Mouse (Mus musculus): Measurements from ENCODE around the gene Cfdp1. TPM values are rescaled to one million over a fixed set of nuclear protein-coding genes. Genes with fewer than 3 reads are reported as not detected.

The Cfdp1 gene
- total and polyA plus RNA-seq, 2 experiments from 2014 or later = 121 to 195 TPM

DNA sequence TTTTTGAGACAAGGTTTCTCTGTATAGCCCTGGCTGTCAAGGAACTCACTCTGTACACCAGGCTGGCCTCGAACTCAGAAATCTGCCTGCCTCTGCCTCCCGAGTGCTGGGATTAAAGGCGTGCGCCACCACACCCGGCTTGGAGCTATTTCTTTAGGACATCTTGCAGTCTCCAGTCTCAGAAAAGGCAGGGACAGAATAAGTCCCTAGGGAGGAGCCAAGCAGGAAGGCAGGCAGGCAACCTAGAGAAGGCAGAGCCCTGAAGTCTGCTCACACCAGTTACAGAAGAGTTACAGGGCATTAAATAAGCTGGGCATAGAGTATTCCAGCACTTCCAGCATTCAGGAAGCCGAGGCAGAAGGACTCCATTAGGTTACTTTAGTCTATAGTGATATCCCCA, 128.8 kb downstream of the Cfdp1 start:
- Histone ChIP-seq H3K4me1 (ENCODE audit: insufficient read depth) (no peaks in the 10 kb centered on the region), H3K4me3 (ENCODE audit: low read depth, low read length) (no peak overlapping the region), H3K27me3 (ENCODE audit: insufficient read depth, low read length) (no peaks in the 10 kb centered on the region), H3K27ac (ENCODE audit: low read depth, low read length) (no peak overlapping the region), H3K36me3 (ENCODE audit: insufficient read depth) (peaks cover 6% of the 10 kb centered on the region; the same call in 1 of the 2 replicates), H3K9ac (no peak overlapping the region), H3K4me2 (ENCODE audit: low read depth) (no peak overlapping the region), H3K9me3 (ENCODE audit: low read length) (no peaks in the 10 kb centered on the region)
- no peak for DNase-seq
- ATAC-seq = no peak
- 95% methylated on average over 6 of the region's 6 CpGs for WGBS
- TF ChIP-seq CTCF (IDR thresholded peaks at IDR 0.05; ENCODE audit: low read depth) = no peak

DNA sequence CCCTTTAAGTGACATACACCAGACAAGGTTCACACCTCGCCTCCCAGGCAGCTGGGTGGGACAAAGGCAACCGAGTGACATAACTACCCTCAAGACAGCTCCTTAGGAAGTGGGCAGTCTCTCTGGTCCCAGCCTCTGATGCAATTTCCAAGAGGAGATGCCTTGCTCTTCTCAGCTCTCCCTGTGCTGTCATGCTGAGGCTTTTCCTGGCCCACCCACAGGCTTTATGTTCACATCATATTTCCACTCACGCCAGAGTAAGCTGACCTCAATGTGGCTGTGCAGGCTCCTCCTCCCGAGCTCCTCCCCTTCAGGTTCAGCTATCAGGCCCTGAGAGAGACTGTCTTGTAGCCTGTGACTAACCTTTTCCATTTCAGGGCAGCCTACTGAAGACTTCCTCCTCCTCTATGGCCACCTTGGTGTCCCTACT, 134.0 kb downstream of the Cfdp1 start:
- Histone ChIP-seq H3K9me3 (ENCODE audit: low read length) (no peaks in the 10 kb centered on the region), H3K9ac (no peak overlapping the region), H3K4me2 (ENCODE audit: low read depth) (no peak overlapping the region), H3K4me1 (ENCODE audit: insufficient read depth) (peaks cover 28% of the 10 kb centered on the region), H3K4me3 (ENCODE audit: low read depth, low read length) (no peak overlapping the region), H3K36me3 (ENCODE audit: insufficient read depth) (peaks cover 20% of the 10 kb centered on the region), H3K27ac (ENCODE audit: low read depth, low read length) (no peak overlapping the region), H3K27me3 (ENCODE audit: insufficient read depth, low read length) (no peaks in the 10 kb centered on the region)
- TF ChIP-seq CTCF (IDR thresholded peaks at IDR 0.05; ENCODE audit: low read depth) = no peak
- DNase-seq (no peak), ATAC-seq (no peak)
- 69% methylated on average over 4 of the region's 4 CpGs for WGBS

DNA sequence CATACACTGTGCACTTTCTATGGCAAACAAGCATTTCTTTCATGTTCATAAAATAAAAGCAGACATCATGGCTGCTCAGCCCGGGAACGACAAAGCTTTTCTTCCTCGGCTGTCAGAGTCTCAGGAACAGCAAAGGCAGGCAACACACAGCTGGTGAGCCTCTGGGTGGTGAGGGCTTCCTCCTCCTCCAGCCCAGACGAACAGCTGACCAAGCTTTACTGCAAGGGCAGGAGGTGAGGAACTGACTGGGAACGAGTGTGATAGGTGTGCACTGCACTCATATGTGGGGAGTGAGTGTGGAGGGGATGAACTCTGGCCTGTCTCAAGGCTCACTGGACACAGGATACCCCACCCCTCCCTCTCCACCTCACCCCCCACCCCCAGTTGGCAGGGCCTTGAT, 135.2 kb downstream of the Cfdp1 start:
- Histone ChIP-seq H3K9me3 (ENCODE audit: low read length) (no peaks in the 10 kb centered on the region), H3K4me1 (ENCODE audit: insufficient read depth) (peaks cover 28% of the 10 kb centered on the region), H3K27me3 (ENCODE audit: insufficient read depth, low read length) (no peaks in the 10 kb centered on the region), H3K36me3 (ENCODE audit: insufficient read depth) (peaks cover 32% of the 10 kb centered on the region), H3K4me2 (ENCODE audit: low read depth) (no peak overlapping the region), H3K4me3 (ENCODE audit: low read depth, low read length) (no peak overlapping the region), H3K9ac (no peak overlapping the region), H3K27ac (ENCODE audit: low read depth, low read length) (peak overlapping the region; percentile 57; the same call in 1 of the 2 replicates)
- no peak for DNase-seq
- WGBS = 34% methylated on average over 5 of the region's 5 CpGs
- TF ChIP-seq CTCF (IDR thresholded peaks at IDR 0.05; ENCODE audit: low read depth) = no peak
- ATAC-seq = no peak

Other genes with a start within 250 kb of the Cfdp1 start
- gene Ldhd, start 223.9 kb downstream of the Cfdp1 start, total RNA-seq (2014; rRNA removed) = 0.54 and 1.8 TPM in 2 replicates
- 0.65 and 1.1 TPM in 2 replicates for gene Ldhd, start 223.9 kb downstream of the Cfdp1 start, polyA plus RNA-seq (2015; fragmentation: Nextera tagmentation; extraction: Ambion mirVana)
- 29.9 and 34.3 TPM in 2 replicates for gene Zfp1, start 210.9 kb downstream of the Cfdp1 start, total RNA-seq (2014; rRNA removed)
- 20.0 and 24.7 TPM in 2 replicates for gene Zfp1, start 210.9 kb downstream of the Cfdp1 start, polyA plus RNA-seq (2015; fragmentation: Nextera tagmentation; extraction: Ambion mirVana)
- not detected in 2 replicates for gene Ctrb1, start 163.3 kb downstream of the Cfdp1 start, total RNA-seq (2014; rRNA removed)
- not detected in 2 replicates for gene Ctrb1, start 163.3 kb downstream of the Cfdp1 start, polyA plus RNA-seq (2015; fragmentation: Nextera tagmentation; extraction: Ambion mirVana)
- 53.4 and 60.3 TPM in 2 replicates for gene Bcar1, start 110.5 kb downstream of the Cfdp1 start, total RNA-seq (2014; rRNA removed)
- 43.4 and 47.0 TPM in 2 replicates for gene Bcar1, start 110.5 kb downstream of the Cfdp1 start, polyA plus RNA-seq (2015; fragmentation: Nextera tagmentation; extraction: Ambion mirVana)
- gene Tmem170, start 22.5 kb upstream of the Cfdp1 start, total RNA-seq (2014; rRNA removed) = 3.0 and 3.6 TPM in 2 replicates
- gene Tmem170, start 22.5 kb upstream of the Cfdp1 start, polyA plus RNA-seq (2015; fragmentation: Nextera tagmentation; extraction: Ambion mirVana) = 1.5 and 2.0 TPM in 2 replicates
- gene Chst5, start 56.2 kb upstream of the Cfdp1 start, total RNA-seq (2014; rRNA removed) = 1.5 and 3.7 TPM in 2 replicates
- 1.8 and 2.6 TPM in 2 replicates for gene Chst5, start 56.2 kb upstream of the Cfdp1 start, polyA plus RNA-seq (2015; fragmentation: Nextera tagmentation; extraction: Ambion mirVana)
- 15.9 and 19.9 TPM in 2 replicates for gene Tmem231, start 79.6 kb upstream of the Cfdp1 start, total RNA-seq (2014; rRNA removed)
- gene Tmem231, start 79.6 kb upstream of the Cfdp1 start, polyA plus RNA-seq (2015; fragmentation: Nextera tagmentation; extraction: Ambion mirVana) = 12.3 and 14.7 TPM in 2 replicates
- gene Gabarapl2, start 86.4 kb upstream of the Cfdp1 start, total RNA-seq (2014; rRNA removed) = 155 and 165 TPM in 2 replicates
- 484 and 489 TPM in 2 replicates for gene Gabarapl2, start 86.4 kb upstream of the Cfdp1 start, polyA plus RNA-seq (2015; fragmentation: Nextera tagmentation; extraction: Ambion mirVana)
- gene Adat1, start 138.0 kb upstream of the Cfdp1 start, total RNA-seq (2014; rRNA removed) = 4.5 TPM in 2 replicates
- gene Adat1, start 138.0 kb upstream of the Cfdp1 start, polyA plus RNA-seq (2015; fragmentation: Nextera tagmentation; extraction: Ambion mirVana) = 3.4 and 4.3 TPM in 2 replicates
- 125 and 136 TPM in 2 replicates for gene Kars, start 157.0 kb upstream of the Cfdp1 start, total RNA-seq (2014; rRNA removed)
- 160 and 165 TPM in 2 replicates for gene Kars, start 157.0 kb upstream of the Cfdp1 start, polyA plus RNA-seq (2015; fragmentation: Nextera tagmentation; extraction: Ambion mirVana)
- gene Terf2ip, start 157.1 kb upstream of the Cfdp1 start, total RNA-seq (2014; rRNA removed) = 61.0 and 71.2 TPM in 2 replicates
- gene Terf2ip, start 157.1 kb upstream of the Cfdp1 start, polyA plus RNA-seq (2015; fragmentation: Nextera tagmentation; extraction: Ambion mirVana) = 31.6 and 61.5 TPM in 2 replicates
- gene Gm6793, start 160.7 kb upstream of the Cfdp1 start, total RNA-seq (2014; rRNA removed) = not detected in 2 replicates
- 0.16 and 0.35 TPM in 2 replicates for gene Gm6793, start 160.7 kb upstream of the Cfdp1 start, polyA plus RNA-seq (2015; fragmentation: Nextera tagmentation; extraction: Ambion mirVana)

Measured in forebrain, postnatal 0 days (tissue).